Mouse (Mus musculus) left cerebral cortex, postnatal 4 days (tissue): ENCODE data around the gene Nlrp14. TPM values are rescaled to one million over a fixed set of nuclear protein-coding genes. Genes with fewer than 3 reads are reported as not detected.
A peak's percentile ranks its signal among the peaks of the same experiment; 100 is the strongest.
"Not testable (repeated sequence)": the region's sequence is repeated elsewhere in the genome, so short reads cannot be mapped to it uniquely, and the experiment has no call there.

ENCODE experiments used
- DNase-seq: peaks from one replicate; pipeline ENCODE4 v3.0.0-alpha.2; 2022
- intact Hi-C: fragments of 180-260 bp; cut with DNase I; formaldehyde crosslinking; loops from one replicate; pipeline ENCODE4 v1.15.1; 2025
- total RNA-seq, 2 experiments: library from RNA; stranded (reverse); gene quantifications; 2 replicates each; pipeline ENCODE4 v1.2.3; 2021

The Nlrp14 gene
- total RNA-seq = not detected

- intact Hi-C loops = no loop called here
- DNase-seq = no peak
Observed at GRCm38 (mm10) chr7:107166690-107167089, at the start of gene Nlrp14. Gene Nlrp14 (plus strand): TSS chr7:107166990.

GRCm38 (mm10) chr7:107130983-107131382 lies 35.8 kb upstream of the Nlrp14 start, which contains the start of gene Olfr715:
Gene Olfr715 (minus strand): TSS chr7:107131083.
- intact Hi-C loops, DNase-seq: not testable (repeated sequence)

GRCm38 (mm10) chr7:107138027-107138426 lies 28.8 kb upstream of the Nlrp14 start, which contains the start of gene Olfr716:
Gene Olfr716 (plus strand): TSS chr7:107138327.
- intact Hi-C loops, DNase-seq: not testable (repeated sequence)

GRCm38 (mm10) chr7:107180406-107180805 lies 13.6 kb downstream of the Nlrp14 start:
- no peak for DNase-seq
- intact Hi-C loops = no loop called here

- intact Hi-C loops = no loop called here
Observed at GRCm38 (mm10) chr7:107201817-107202216, 35.0 kb downstream of the Nlrp14 start.

GRCm38 (mm10) chr7:107207843-107208242 lies 41.1 kb downstream of the Nlrp14 start:
- no peak for DNase-seq
- intact Hi-C loops = no loop called here

More at GRCm38 (mm10) chr7:107201817-107202216, 35.0 kb downstream of the Nlrp14 start:
- DNase-seq = no peak

- intact Hi-C loops = no loop called here
- DNase-seq = peak; percentile 3
Observed at GRCm38 (mm10) chr7:107209204-107209860, 42.5 kb downstream of the Nlrp14 start, which contains the start of gene Rbmxl2. Gene Rbmxl2 (plus strand): TSS chr7:107209445.

- no peak for DNase-seq
- intact Hi-C loops = loop anchor here (10.0 kb wide), 2 partner anchors 535 to 575 kb away; no protein-coding TSS in a partner anchor
Observed at GRCm38 (mm10) chr7:107210126-107210576, 43.4 kb downstream of the Nlrp14 start.

- intact Hi-C loops = loop anchor here (10.0 kb wide), 2 partner anchors 529 to 569 kb away; no protein-coding TSS in a partner anchor
- DNase-seq = no peak
Observed at GRCm38 (mm10) chr7:107215723-107216122, 48.9 kb downstream of the Nlrp14 start.

GRCm38 (mm10) chr7:107216845-107217244 lies 50.1 kb downstream of the Nlrp14 start:
- intact Hi-C loops = loop anchor here (10.0 kb wide), 2 partner anchors 528 to 568 kb away; no protein-coding TSS in a partner anchor
- DNase-seq = no peak

- no peak for DNase-seq
- intact Hi-C loops = loop anchor here (5.0 kb wide), 1 partner anchor 290 kb away; no protein-coding TSS in a partner anchor
Observed at GRCm38 (mm10) chr7:107236854-107237253, 70.1 kb downstream of the Nlrp14 start.

GRCm38 (mm10) chr7:107237498-107237897 lies 70.7 kb downstream of the Nlrp14 start:
- intact Hi-C loops = loop anchor here (5.0 kb wide), 1 partner anchor 290 kb away; no protein-coding TSS in a partner anchor
- DNase-seq = no peak

- DNase-seq = no peak
- intact Hi-C loops = no loop called here
Observed at GRCm38 (mm10) chr7:107241371-107241883, 74.6 kb downstream of the Nlrp14 start.

Other genes with a start within 250 kb of the Nlrp14 start
- gene Olfr709-ps1, start 234.8 kb upstream of the Nlrp14 start, total RNA-seq = not detected
- gene Olfr710, start 218.7 kb upstream of the Nlrp14 start, total RNA-seq = not detected
- gene Olfr6, start 203.1 kb upstream of the Nlrp14 start, total RNA-seq = not detected
- not detected for gene Olfr711, start 191.5 kb upstream of the Nlrp14 start, total RNA-seq
- gene Olfr2, start 160.9 kb upstream of the Nlrp14 start, total RNA-seq = not detected
- gene Olfr713, start 135.8 kb upstream of the Nlrp14 start, total RNA-seq = not detected
- gene Olfr714, start 96.0 kb upstream of the Nlrp14 start, total RNA-seq = not detected
- gene Olfr17, start 73.8 kb upstream of the Nlrp14 start, total RNA-seq = not detected
- not detected for gene Olfr715b, start 56.6 kb upstream of the Nlrp14 start, total RNA-seq
- gene Olfr715, start 35.9 kb upstream of the Nlrp14 start, total RNA-seq = under 1 TPM in 1 of 2 experiments, not detected in 1; 0.08 TPM
- not detected for gene Olfr716, start 28.7 kb upstream of the Nlrp14 start, total RNA-seq
- gene Rbmxl2, start 42.5 kb downstream of the Nlrp14 start, total RNA-seq = not detected
- gene Syt9, start 203.7 kb downstream of the Nlrp14 start, total RNA-seq = 10 to 100 TPM; 19.1 to 20.6 TPM